Mouse (Mus musculus) spleen, adult 2 months (tissue): ENCODE measurements around the gene Cklf. TPM values are rescaled to one million over a fixed set of nuclear protein-coding genes. Genes with fewer than 3 reads are reported as not detected.

Experiments used
- DNase-seq, 2 experiments: peaks; one replicate each; pipeline versions ENCODE4 v3.0.0 to v3.0.0-alpha.2; 2012 to 2021; ENCODE audit warnings: low spot score in 2 of 2, low read depth in 1 of 2
- H3K27ac ChIP-seq: fragments of 200-500 bp; 2 replicates; pipeline ENCODE4 v1.5.1; 2012; ENCODE audit warnings: low read length, inconsistent platforms; ENCODE audit not compliant: insufficient read depth
- H3K27me3 ChIP-seq: fragments of 200-500 bp; 2 replicates; pipeline ENCODE4 v1.6.1; 2012; ENCODE audit warnings: mild to moderate bottlenecking, moderate library complexity, low read length, inconsistent platforms; ENCODE audit not compliant: control insufficient read depth, insufficient read depth
- H3K36me3 ChIP-seq: fragments of 200-500 bp; 2 replicates; pipeline ENCODE4 v1.6.1; 2012; ENCODE audit warnings: mild to moderate bottlenecking, low read length, inconsistent platforms; ENCODE audit not compliant: control insufficient read depth, insufficient read depth
- H3K4me1 ChIP-seq: fragments of 200-500 bp; 2 replicates; pipeline ENCODE4 v1.6.1; 2011; ENCODE audit warnings: inconsistent platforms; ENCODE audit not compliant: control insufficient read depth, insufficient read depth, insufficient read length
- H3K4me3 ChIP-seq: fragments of 200-500 bp; 2 replicates; pipeline ENCODE4 v1.5.1; 2011; ENCODE audit warnings: mild to moderate bottlenecking, inconsistent platforms; ENCODE audit not compliant: insufficient read depth, insufficient read length; ENCODE audit errors: extremely low read depth
- CTCF ChIP-seq: fragments of 200-500 bp; IDR thresholded peaks from 2 replicates; pipeline ENCODE4 v1.5.1; 2011; ENCODE audit warnings: mild to moderate bottlenecking, inconsistent platforms; ENCODE audit not compliant: insufficient read depth, insufficient read length, insufficient replicate concordance; ENCODE audit errors: extremely low read depth
- POLR2A ChIP-seq: fragments of 200-500 bp; IDR thresholded peaks from 2 replicates; pipeline ENCODE4 v1.6.1; 2011; ENCODE audit warnings: low read depth, low read length, inconsistent platforms
- WGBS: fragments of 180-500 bp; shearing (Covaris S2); methylation state at CpG from one replicate; pipeline ENCODE4 v1.1.7; 2018; 5-methylcytosine and 5-hydroxymethylcytosine counted together
- polyA plus RNA-seq: library from polyadenylated mRNA; depleted of rRNA; stranded (reverse); fragments of >200 nt; gene quantifications from 2 replicates; pipeline ENCODE4 v1.2.3, GENCODE M21; 2012

Gene Cklf
- polyA plus RNA-seq, 1 experiment = 13.0 TPM

DNA sequence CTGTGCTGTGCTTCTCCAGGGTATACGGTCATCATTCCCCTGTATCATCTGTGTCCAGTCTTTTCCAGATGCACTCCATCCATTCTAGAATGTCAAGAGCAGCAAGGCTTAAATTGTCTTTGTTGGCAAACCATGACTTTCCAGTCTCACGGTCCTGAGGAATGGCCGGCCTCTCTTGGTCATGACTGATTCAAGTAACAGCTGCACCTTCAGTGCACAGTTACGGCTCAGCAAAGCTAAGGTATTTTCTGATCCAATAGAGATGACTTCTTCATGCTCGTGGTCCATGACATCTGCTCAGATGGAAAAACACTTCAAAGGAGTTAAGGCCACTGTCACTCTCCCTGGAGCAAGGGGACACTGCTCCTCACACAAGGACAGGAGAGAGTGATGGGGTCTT lies 23.6 kb upstream of the Cklf start:
- WGBS = 93% methylated on average over 5 of the region's 5 CpGs
- DNase-seq = no peak

GRCm38 (mm10) chr8:104230377-104230776 lies 20.3 kb upstream of the Cklf start:
- peaks cover 56% of the 10 kb centered on the region for H3K36me3 ChIP-seq

More for the DNA sequence above, 23.6 kb upstream of the Cklf start:
- TF ChIP-seq POLR2A (no peak), CTCF (no peak)
- Histone ChIP-seq H3K36me3 (peaks cover 52% of the 10 kb centered on the region), H3K4me1 (no peaks in the 10 kb centered on the region), H3K27me3 (no peaks in the 10 kb centered on the region), H3K4me3 (no peak overlapping the region), H3K27ac (no peak overlapping the region)

GRCm38 (mm10) chr8:104232039-104232438 lies 18.6 kb upstream of the Cklf start:
- no peak overlapping the region for H3K27ac ChIP-seq
- 87% methylated on average over 4 of the region's 4 CpGs for WGBS

More at GRCm38 (mm10) chr8:104230377-104230776, 20.3 kb upstream of the Cklf start:
- no peak overlapping the region for H3K27ac ChIP-seq
- peaks cover 3% of the 10 kb centered on the region; the same call in 1 of the 2 replicates for H3K4me1 ChIP-seq
- DNase-seq = no peak
- 82% methylated on average over 9 of the region's 9 CpGs for WGBS
- no peak overlapping the region for H3K4me3 ChIP-seq
- TF ChIP-seq POLR2A = no peak
- no peak for TF ChIP-seq CTCF
- no peaks in the 10 kb centered on the region for H3K27me3 ChIP-seq

DNA sequence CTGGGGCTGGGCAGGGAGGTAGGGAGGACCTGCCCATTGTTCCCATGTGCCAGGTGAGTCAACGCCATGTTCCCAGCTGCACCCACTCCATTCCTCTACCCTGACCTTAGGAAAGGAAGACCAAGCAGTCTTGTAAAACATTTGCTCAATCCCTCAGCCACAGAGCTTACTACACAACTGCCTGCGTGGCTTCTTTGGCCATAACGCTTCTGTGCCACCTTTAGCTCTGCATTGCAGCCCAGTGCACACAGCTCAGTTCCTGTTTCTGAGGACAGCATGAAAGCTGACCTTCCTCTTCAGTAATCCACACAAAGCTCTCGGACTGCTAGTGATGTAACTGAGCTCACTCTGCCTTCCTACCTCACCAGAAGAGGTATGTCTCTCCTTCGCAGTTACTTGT lies 17.7 kb upstream of the Cklf start:
- Histone ChIP-seq H3K4me3 (no peak overlapping the region), H3K4me1 (peaks cover 3% of the 10 kb centered on the region; the same call in 1 of the 2 replicates), H3K27me3 (no peaks in the 10 kb centered on the region), H3K27ac (peak overlapping the region; percentile 43), H3K36me3 (peaks cover 51% of the 10 kb centered on the region)
- DNase-seq = peak in 1 of 2 experiments; percentile 37
- TF ChIP-seq CTCF = no peak
- no peak for TF ChIP-seq POLR2A
- WGBS = 52% methylated on average over 5 of the region's 5 CpGs

More at GRCm38 (mm10) chr8:104232039-104232438, 18.6 kb upstream of the Cklf start:
- Histone ChIP-seq H3K36me3 (peaks cover 53% of the 10 kb centered on the region), H3K27me3 (no peaks in the 10 kb centered on the region), H3K4me1 (peaks cover 3% of the 10 kb centered on the region; the same call in 1 of the 2 replicates), H3K4me3 (no peak overlapping the region)
- TF ChIP-seq CTCF = no peak
- TF ChIP-seq POLR2A = no peak
- DNase-seq = no peak

- H3K36me3 ChIP-seq = peaks cover 43% of the 10 kb centered on the region
- H3K4me1 ChIP-seq = peaks cover 14% of the 10 kb centered on the region; the same call in 1 of the 2 replicates
- WGBS = 89% methylated on average over 6 of the region's 6 CpGs
- H3K27ac ChIP-seq = no peak overlapping the region
- H3K4me3 ChIP-seq = no peak overlapping the region
- no peak for DNase-seq
- H3K27me3 ChIP-seq = no peaks in the 10 kb centered on the region
- no peak for TF ChIP-seq CTCF
- TF ChIP-seq POLR2A = no peak
Observed at GRCm38 (mm10) chr8:104234573-104234972, 16.1 kb upstream of the Cklf start.

- peak overlapping the region; percentile 32; the same call in 1 of the 2 replicates for H3K4me3 ChIP-seq
- peaks cover 20% of the 10 kb centered on the region for H3K4me1 ChIP-seq
- peaks cover 32% of the 10 kb centered on the region for H3K36me3 ChIP-seq
- no peaks in the 10 kb centered on the region for H3K27me3 ChIP-seq
- TF ChIP-seq CTCF = no peak
- no peak for TF ChIP-seq POLR2A
- DNase-seq = peak in 1 of 2 experiments; percentile 68
- WGBS = 12% methylated on average over 10 of the region's 10 CpGs
- peak overlapping the region; percentile 86 for H3K27ac ChIP-seq
Observed at GRCm38 (mm10) chr8:104239418-104239861, 11.2 kb upstream of the Cklf start.

DNA sequence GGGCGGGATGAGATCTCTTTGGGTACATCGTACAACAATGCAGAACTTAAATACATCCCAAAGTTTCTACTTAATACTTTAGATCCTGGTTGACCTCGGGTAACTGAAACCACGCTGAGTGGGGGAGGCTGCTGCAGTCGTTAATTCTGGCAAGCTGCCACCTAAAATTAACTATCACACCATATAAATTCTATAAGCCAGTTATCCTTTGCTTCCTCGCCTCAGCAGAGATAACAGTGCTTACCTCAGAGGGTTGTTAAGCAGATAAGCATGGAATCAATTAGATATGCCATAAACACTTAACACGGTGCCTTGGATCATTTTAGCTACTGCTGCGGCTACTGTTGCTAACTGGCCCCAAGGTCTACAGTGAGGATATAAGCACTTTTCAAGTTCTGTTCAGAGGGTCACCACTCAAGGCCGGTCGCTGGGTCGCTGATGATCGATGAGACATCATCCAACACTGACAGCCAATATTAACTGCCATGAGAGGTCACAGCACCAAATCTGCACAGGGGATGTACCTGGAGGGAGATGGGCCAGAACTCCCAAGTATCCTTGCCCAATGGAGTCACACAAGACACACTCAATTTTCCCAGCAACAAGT lies 8.5 kb upstream of the Cklf start:
- no peak overlapping the region for H3K27ac ChIP-seq
- no peak overlapping the region for H3K4me3 ChIP-seq
- peaks cover 22% of the 10 kb centered on the region for H3K36me3 ChIP-seq
- 75% methylated on average over 12 of the region's 12 CpGs for WGBS
- TF ChIP-seq POLR2A = no peak
- no peak for TF ChIP-seq CTCF
- no peak for DNase-seq
- H3K4me1 ChIP-seq = peaks cover 26% of the 10 kb centered on the region
- H3K27me3 ChIP-seq = no peaks in the 10 kb centered on the region
